Mouse (Mus musculus): Measurements from ENCODE around the gene Heyl.
"Not testable (repeated sequence)": the region's sequence is repeated elsewhere in the genome, so short reads cannot be mapped to it uniquely, and the experiment has no call there.

- TF ChIP-seq POLR2A (IDR thresholded peaks at IDR 0.05; ENCODE audit: insufficient read depth, low read length); EP300 (IDR thresholded peaks at IDR 0.05; ENCODE audit: insufficient read depth, low read depth, low read length): not testable (repeated sequence)
These were observed 50.3 kb downstream of the Heyl start for GRCm38 (mm10) chr4:123283675-123284064.
